Mouse (Mus musculus) spleen, postnatal 0 days (tissue): ENCODE results near the gene Pus7l. TPM values are rescaled to one million over a fixed set of nuclear protein-coding genes. Genes with fewer than 3 reads are reported as not detected.

Source experiments
- polyA plus RNA-seq: library from polyadenylated mRNA; unstranded; fragments of >200 nt; fragmentation: Nextera tagmentation; extraction: Ambion mirVana; gene quantifications from 2 replicates; pipeline ENCODE4 v1.2.1, GENCODE M21; 2015

Gene Pus7l
- 5.3 and 6.1 TPM in 2 replicates for polyA plus RNA-seq

DNA sequence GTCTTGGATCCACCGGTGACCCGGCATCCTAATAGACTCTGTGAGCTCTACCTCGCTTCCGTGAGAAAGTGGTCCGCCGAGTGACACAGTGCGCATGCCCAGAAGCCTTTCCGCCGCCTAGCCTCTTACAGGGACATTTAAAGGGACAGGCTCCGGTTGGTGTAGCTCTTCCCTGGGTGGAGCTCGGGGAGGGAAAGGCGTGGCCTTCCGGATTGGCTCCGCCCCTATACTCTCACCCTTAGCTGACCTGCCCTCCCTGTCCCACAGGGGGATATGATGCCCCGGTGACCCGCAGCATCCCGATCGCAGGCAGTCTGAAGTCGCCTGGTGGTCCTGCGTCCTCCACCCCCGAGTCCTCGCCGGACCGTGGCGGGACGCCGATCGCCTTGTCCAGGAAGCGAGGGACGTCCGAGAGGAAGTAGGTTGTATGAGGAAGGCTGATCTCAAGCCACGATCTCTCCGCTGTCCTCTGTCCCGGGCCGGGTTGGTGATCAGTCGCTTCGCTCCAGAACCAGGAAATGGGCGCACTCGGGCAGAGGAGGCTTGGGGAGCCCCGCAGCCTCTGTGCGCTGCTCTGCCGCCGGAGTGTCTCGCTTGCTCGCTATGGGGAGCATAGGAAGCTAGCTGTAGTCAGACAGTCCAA is at the start of gene Pus7l, which contains the start of gene Irak4:
TSS of gene Pus7l (minus strand) at position 139 of the 643 bp plus-strand sequence.
TSS of gene Irak4 (plus strand) at position 235 of the 643 bp plus-strand sequence.

DNA sequence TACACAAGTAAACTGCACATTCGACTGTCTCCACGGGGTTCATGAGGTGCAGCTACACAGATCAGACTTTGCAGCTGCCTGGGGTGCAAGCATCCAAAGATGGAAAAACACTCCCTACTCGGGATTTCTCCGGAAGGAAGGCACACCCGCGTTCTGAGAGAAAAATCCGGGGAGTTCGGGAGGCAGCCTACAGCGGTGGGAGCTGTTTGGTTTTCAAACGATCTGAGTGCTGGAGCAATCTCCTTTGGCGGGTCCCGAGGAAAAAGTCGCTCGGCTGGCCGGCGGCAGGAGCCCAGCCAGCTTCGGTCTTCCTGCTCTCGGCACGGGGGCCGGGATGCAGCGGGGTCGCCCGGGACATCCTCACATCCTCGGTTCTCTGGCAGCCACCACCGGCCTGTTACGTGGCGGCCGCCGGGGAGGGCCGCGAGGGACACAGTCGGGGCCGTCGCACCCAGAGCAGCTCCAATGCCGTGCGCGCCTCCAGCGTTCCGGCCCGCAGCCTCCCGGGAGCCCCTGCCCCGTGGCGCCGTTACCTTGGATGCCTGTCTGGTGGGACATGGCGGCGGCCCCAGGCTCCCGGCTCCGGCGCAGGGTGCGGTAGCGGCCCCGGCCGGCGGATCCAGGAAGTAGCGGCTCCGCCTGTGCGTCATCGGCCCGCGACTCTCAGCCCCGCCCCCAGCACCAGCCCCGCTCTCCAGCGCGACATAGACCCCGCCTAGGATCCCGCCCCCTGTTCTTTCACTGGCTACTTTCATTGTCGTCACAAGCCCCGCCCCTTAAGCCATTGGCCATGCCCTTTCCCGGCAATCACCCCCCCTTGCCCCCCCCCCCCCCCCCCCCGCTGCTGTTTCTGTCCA is 46.1 kb upstream of the Pus7l start, which contains the start of gene Twf1:
TSS of gene Twf1 (minus strand) at position 671 of the 857 bp plus-strand sequence.

Other genes starting within 250 kb of the Pus7l start
- 0.23 and 0.31 TPM in 2 replicates for gene Adamts20, start 78.1 kb downstream of the Pus7l start, polyA plus RNA-seq
- gene Irak4, start 96 bp upstream of the Pus7l start, polyA plus RNA-seq: 9.7 and 11.0 TPM in 2 replicates
- 28.4 and 34.6 TPM in 2 replicates for gene Twf1, start 46.3 kb upstream of the Pus7l start, polyA plus RNA-seq
- 0.55 and 0.58 TPM in 2 replicates for gene Tmem117, start 85.7 kb upstream of the Pus7l start, polyA plus RNA-seq